Mouse (Mus musculus): ENCODE measurements around the gene Palb2. TPM values are rescaled to one million over a fixed set of nuclear protein-coding genes. Genes with fewer than 3 reads are reported as not detected.

Palb2 gene
- polyA plus RNA-seq, 1 experiment from 2014 or later = 16.2 TPM

- Histone ChIP-seq H3K4me3 (replicated peaks; ENCODE audit: low read length) (peak overlapping the region; percentile 87), H3K27me3 (ENCODE audit: control insufficient read depth, insufficient read depth, low read length) (no peaks in the 10 kb centered on the region), H3K9me3 (replicated peaks; ENCODE audit: control insufficient read depth, low read length) (no peaks in the 10 kb centered on the region), H3K36me3 (ENCODE audit: control insufficient read depth, insufficient read depth, low read length) (peaks cover 7% of the 10 kb centered on the region), H3K27ac (ENCODE audit: low read length) (peak overlapping the region; percentile 93), H3K9ac (ENCODE audit: low read length) (peak overlapping the region; percentile 84), H3K4me1 (ENCODE audit: control insufficient read depth, insufficient read depth, low read length) (peaks cover 33% of the 10 kb centered on the region), H3K4me2 (ENCODE audit: low read depth, low read length) (peak overlapping the region; percentile 89)
- ATAC-seq (ENCODE audit: insufficient read depth, low FRiP score) = 0 out of 2 replicates have a peak, but pooled peaks have one; percentile 3
- WGBS = 3% methylated on average over 13 of the region's 13 CpGs
These were observed 25.7 kb upstream of the Palb2 start for GRCm38 (mm10) chr7:122158488-122158887.

- H3K4me2 ChIP-seq (ENCODE audit: low read depth, low read length) = no peak overlapping the region
- no peak overlapping the region for H3K4me3 ChIP-seq (replicated peaks; ENCODE audit: low read length)
- H3K9ac ChIP-seq (ENCODE audit: low read length) = no peak overlapping the region
- peaks cover under 1% of the 10 kb centered on the region; the same call in 1 of the 2 replicates for H3K4me1 ChIP-seq (ENCODE audit: control insufficient read depth, insufficient read depth, low read length)
- H3K9me3 ChIP-seq (replicated peaks; ENCODE audit: control insufficient read depth, low read length) = no peaks in the 10 kb centered on the region
- peak; percentile 91 for ATAC-seq (ENCODE audit: insufficient read depth, low FRiP score)
- 65% methylated on average over 4 of the region's 4 CpGs for WGBS
- no peaks in the 10 kb centered on the region for H3K27me3 ChIP-seq (ENCODE audit: control insufficient read depth, insufficient read depth, low read length)
- peaks cover 13% of the 10 kb centered on the region for H3K36me3 ChIP-seq (ENCODE audit: control insufficient read depth, insufficient read depth, low read length)
- H3K27ac ChIP-seq (ENCODE audit: low read length) = peak overlapping the region; percentile 10; the same call in 1 of the 2 replicates
These were observed 19.7 kb upstream of the Palb2 start for GRCm38 (mm10) chr7:122152473-122152872.

GRCm38 (mm10) chr7:122140991-122141390 lies 8.2 kb upstream of the Palb2 start:
- H3K9ac ChIP-seq (ENCODE audit: low read length) = no peak overlapping the region
- H3K4me3 ChIP-seq (replicated peaks; ENCODE audit: low read length) = no peak overlapping the region
- no peak overlapping the region for H3K27ac ChIP-seq (ENCODE audit: low read length)
- H3K4me1 ChIP-seq (ENCODE audit: control insufficient read depth, insufficient read depth, low read length) = no peaks in the 10 kb centered on the region
- H3K9me3 ChIP-seq (replicated peaks; ENCODE audit: control insufficient read depth, low read length) = no peaks in the 10 kb centered on the region
- peaks cover 24% of the 10 kb centered on the region for H3K36me3 ChIP-seq (ENCODE audit: control insufficient read depth, insufficient read depth, low read length)
- H3K27me3 ChIP-seq (ENCODE audit: control insufficient read depth, insufficient read depth, low read length) = no peaks in the 10 kb centered on the region
- H3K4me2 ChIP-seq (ENCODE audit: low read depth, low read length) = no peak overlapping the region
- no peak for ATAC-seq (ENCODE audit: insufficient read depth, low FRiP score)

- Histone ChIP-seq H3K9me3 (replicated peaks; ENCODE audit: control insufficient read depth, low read length) (no peaks in the 10 kb centered on the region), H3K4me2 (ENCODE audit: low read depth, low read length) (no peak overlapping the region), H3K36me3 (ENCODE audit: control insufficient read depth, insufficient read depth, low read length) (0 out of 2 replicates have a peak, but pooled peaks cover 12% of the 10 kb centered on the region), H3K4me3 (replicated peaks; ENCODE audit: low read length) (no peak overlapping the region), H3K27ac (ENCODE audit: low read length) (no peak overlapping the region), H3K9ac (ENCODE audit: low read length) (no peak overlapping the region), H3K27me3 (ENCODE audit: control insufficient read depth, insufficient read depth, low read length) (no peaks in the 10 kb centered on the region), H3K4me1 (ENCODE audit: control insufficient read depth, insufficient read depth, low read length) (peaks cover 4% of the 10 kb centered on the region; the same call in 1 of the 2 replicates)
- WGBS = 91% methylated on average over 5 of the region's 5 CpGs
- no peak for ATAC-seq (ENCODE audit: insufficient read depth, low FRiP score)
These were observed 5.4 kb upstream of the Palb2 start for GRCm38 (mm10) chr7:122138190-122138589.

- H3K4me2 ChIP-seq (ENCODE audit: low read depth, low read length) = no peak overlapping the region
- H3K9me3 ChIP-seq (replicated peaks; ENCODE audit: control insufficient read depth, low read length) = no peaks in the 10 kb centered on the region
- no peaks in the 10 kb centered on the region for H3K27me3 ChIP-seq (ENCODE audit: control insufficient read depth, insufficient read depth, low read length)
- H3K27ac ChIP-seq (ENCODE audit: low read length) = no peak overlapping the region
- H3K36me3 ChIP-seq (ENCODE audit: control insufficient read depth, insufficient read depth, low read length) = 0 out of 2 replicates have a peak, but pooled peaks cover 12% of the 10 kb centered on the region
- peaks cover 4% of the 10 kb centered on the region; the same call in 1 of the 2 replicates for H3K4me1 ChIP-seq (ENCODE audit: control insufficient read depth, insufficient read depth, low read length)
- no peak for ATAC-seq (ENCODE audit: insufficient read depth, low FRiP score)
- H3K9ac ChIP-seq (ENCODE audit: low read length) = no peak overlapping the region
- H3K4me3 ChIP-seq (replicated peaks; ENCODE audit: low read length) = no peak overlapping the region
These were observed 4.3 kb upstream of the Palb2 start for GRCm38 (mm10) chr7:122137071-122137470.

- Histone ChIP-seq H3K9me3 (replicated peaks; ENCODE audit: control insufficient read depth, low read length) (no peaks in the 10 kb centered on the region), H3K27ac (ENCODE audit: low read length) (no peak overlapping the region), H3K27me3 (ENCODE audit: control insufficient read depth, insufficient read depth, low read length) (no peaks in the 10 kb centered on the region), H3K4me1 (ENCODE audit: control insufficient read depth, insufficient read depth, low read length) (peaks cover 4% of the 10 kb centered on the region; the same call in 1 of the 2 replicates), H3K9ac (ENCODE audit: low read length) (no peak overlapping the region), H3K36me3 (ENCODE audit: control insufficient read depth, insufficient read depth, low read length) (0 out of 2 replicates have a peak, but pooled peaks cover 12% of the 10 kb centered on the region), H3K4me3 (replicated peaks; ENCODE audit: low read length) (no peak overlapping the region), H3K4me2 (ENCODE audit: low read depth, low read length) (no peak overlapping the region)
- 71% methylated on average over 10 of the region's 10 CpGs for WGBS
- no peak for ATAC-seq (ENCODE audit: insufficient read depth, low FRiP score)
These were observed 2.3 kb upstream of the Palb2 start for GRCm38 (mm10) chr7:122135070-122135469.

- peaks cover 4% of the 10 kb centered on the region; the same call in 1 of the 2 replicates for H3K4me1 ChIP-seq (ENCODE audit: control insufficient read depth, insufficient read depth, low read length)
- peak overlapping the region; percentile 93 for H3K9ac ChIP-seq (ENCODE audit: low read length)
- 0 out of 2 replicates have a peak, but pooled peaks cover 8% of the 10 kb centered on the region for H3K36me3 ChIP-seq (ENCODE audit: control insufficient read depth, insufficient read depth, low read length)
- no peak for ATAC-seq (ENCODE audit: insufficient read depth, low FRiP score)
- no peaks in the 10 kb centered on the region for H3K9me3 ChIP-seq (replicated peaks; ENCODE audit: control insufficient read depth, low read length)
- H3K27me3 ChIP-seq (ENCODE audit: control insufficient read depth, insufficient read depth, low read length) = no peaks in the 10 kb centered on the region
- H3K4me2 ChIP-seq (ENCODE audit: low read depth, low read length) = peak overlapping the region; percentile 67
- H3K27ac ChIP-seq (ENCODE audit: low read length) = peak overlapping the region; percentile 59
- 12% methylated on average over 8 of the region's 8 CpGs for WGBS
- peak overlapping the region; percentile 84 for H3K4me3 ChIP-seq (replicated peaks; ENCODE audit: low read length)
These were observed 497 bp upstream of the Palb2 start for GRCm38 (mm10) chr7:122133338-122133625.

- peak overlapping the region; percentile 66 for H3K4me2 ChIP-seq (ENCODE audit: low read depth, low read length)
- no peak overlapping the region for H3K27ac ChIP-seq (ENCODE audit: low read length)
- H3K9me3 ChIP-seq (replicated peaks; ENCODE audit: control insufficient read depth, low read length) = no peaks in the 10 kb centered on the region
- H3K36me3 ChIP-seq (ENCODE audit: control insufficient read depth, insufficient read depth, low read length) = 0 out of 2 replicates have a peak, but pooled peaks cover 11% of the 10 kb centered on the region
- no peak overlapping the region; the same call in 1 of the 2 replicates for H3K9ac ChIP-seq (ENCODE audit: low read length)
- H3K27me3 ChIP-seq (ENCODE audit: control insufficient read depth, insufficient read depth, low read length) = no peaks in the 10 kb centered on the region
- H3K4me3 ChIP-seq (replicated peaks; ENCODE audit: low read length) = peak overlapping the region; percentile 84
- peaks cover 4% of the 10 kb centered on the region; the same call in 1 of the 2 replicates for H3K4me1 ChIP-seq (ENCODE audit: control insufficient read depth, insufficient read depth, low read length)
- ATAC-seq (ENCODE audit: insufficient read depth, low FRiP score) = no peak
These were observed 951 bp downstream of the Palb2 start for GRCm38 (mm10) chr7:122131834-122132233.

GRCm38 (mm10) chr7:122126946-122127345 lies 5.8 kb downstream of the Palb2 start:
- H3K27ac ChIP-seq (ENCODE audit: low read length) = no peak overlapping the region
- H3K4me2 ChIP-seq (ENCODE audit: low read depth, low read length) = no peak overlapping the region
- no peaks in the 10 kb centered on the region for H3K27me3 ChIP-seq (ENCODE audit: control insufficient read depth, insufficient read depth, low read length)
- no peak for ATAC-seq (ENCODE audit: insufficient read depth, low FRiP score)
- H3K36me3 ChIP-seq (ENCODE audit: control insufficient read depth, insufficient read depth, low read length) = peaks cover 10% of the 10 kb centered on the region; the same call in 1 of the 2 replicates
- no peak overlapping the region for H3K9ac ChIP-seq (ENCODE audit: low read length)
- no peaks in the 10 kb centered on the region for H3K4me1 ChIP-seq (ENCODE audit: control insufficient read depth, insufficient read depth, low read length)
- no peaks in the 10 kb centered on the region for H3K9me3 ChIP-seq (replicated peaks; ENCODE audit: control insufficient read depth, low read length)
- H3K4me3 ChIP-seq (replicated peaks; ENCODE audit: low read length) = no peak overlapping the region
- WGBS = 93% methylated on average over 11 of the region's 11 CpGs
